Mouse (Mus musculus) stomach, postnatal 0 days (tissue): Measurements from ENCODE around the gene Ube2j2.

Source experiments
- CTCF ChIP-seq: IDR thresholded peaks from 2 replicates; pipeline ENCODE4 v1.5.1; 2016; ENCODE audit warnings: antibody characterized with exemption, low read depth, mild to moderate bottlenecking, moderate library complexity
- EP300 ChIP-seq: optimal IDR thresholded peaks from 2 replicates; pipeline ENCODE3; 2016; ENCODE audit warnings: antibody characterized with exemption

- no peak for TF ChIP-seq EP300
- TF ChIP-seq CTCF, result no peak
Measured at GRCm38 (mm10) chr4:155932031-155932430, 11.6 kb upstream of the Ube2j2 start.
